Mouse (Mus musculus) brain, adult 2 months (tissue): ENCODE results near the gene Nell2.

ENCODE experiments used
- DNase-seq: peaks from one replicate; pipeline ENCODE4 v3.0.0; 2011; ENCODE audit warnings: low read depth, low spot score

The Nell2 gene

GRCm38 (mm10) chr15:95473976-95474375, 54.4 kb downstream of the Nell2 start:
- DNase-seq: peak; percentile 85

DNA sequence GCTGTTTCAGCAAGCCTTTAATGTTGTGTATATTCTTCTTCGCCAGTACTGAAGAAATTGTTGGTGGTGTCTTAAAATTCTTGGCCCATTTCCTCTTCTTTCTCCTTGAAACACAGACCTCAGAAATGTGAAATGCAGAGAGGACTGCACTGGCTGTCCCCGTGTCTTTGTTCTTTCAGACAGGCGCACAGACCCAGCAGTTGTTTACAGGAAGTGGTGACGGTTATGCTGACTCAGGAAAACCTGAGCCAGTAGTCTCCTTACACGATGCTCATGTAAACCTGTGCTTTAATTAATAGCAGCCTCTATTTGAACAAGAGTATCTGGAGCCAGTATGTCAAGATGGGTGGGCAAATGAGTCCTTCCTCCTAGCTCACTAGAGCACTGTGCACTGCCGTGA, 61.2 kb downstream of the Nell2 start:
- DNase-seq: peak; percentile 39

DNA sequence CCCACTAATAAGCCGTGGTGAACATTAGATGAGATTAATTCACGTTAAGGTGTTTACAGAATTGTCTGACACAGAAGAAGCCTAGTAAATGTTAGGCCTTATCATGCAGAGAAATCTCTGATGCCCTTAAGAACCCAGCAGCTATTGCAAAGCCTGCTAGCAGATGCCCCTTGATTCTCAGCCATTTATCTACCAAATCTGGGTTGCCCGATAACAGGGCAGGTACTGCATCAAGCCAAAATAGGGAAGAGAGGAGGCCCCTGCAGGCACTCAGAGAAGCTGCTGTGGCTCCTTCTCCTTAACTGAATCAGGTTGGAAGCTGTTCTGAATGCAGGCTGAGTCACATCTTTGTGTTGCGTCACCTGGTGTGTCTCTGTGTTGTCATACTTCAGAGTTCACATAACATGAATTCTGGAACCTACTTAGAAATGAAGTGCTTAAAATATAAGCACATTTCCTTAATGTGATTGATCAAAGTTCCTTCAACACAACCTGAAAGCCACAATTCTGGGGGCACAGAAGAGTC, 68.3 kb downstream of the Nell2 start:
- peak; percentile 62 for DNase-seq

GRCm38 (mm10) chr15:95444586-95444985, 83.8 kb downstream of the Nell2 start:
- no peak for DNase-seq

GRCm38 (mm10) chr15:95437740-95438139, 90.6 kb downstream of the Nell2 start:
- DNase-seq: peak; percentile 32

GRCm38 (mm10) chr15:95436261-95436660, 92.1 kb downstream of the Nell2 start:
- DNase-seq: no peak

DNA sequence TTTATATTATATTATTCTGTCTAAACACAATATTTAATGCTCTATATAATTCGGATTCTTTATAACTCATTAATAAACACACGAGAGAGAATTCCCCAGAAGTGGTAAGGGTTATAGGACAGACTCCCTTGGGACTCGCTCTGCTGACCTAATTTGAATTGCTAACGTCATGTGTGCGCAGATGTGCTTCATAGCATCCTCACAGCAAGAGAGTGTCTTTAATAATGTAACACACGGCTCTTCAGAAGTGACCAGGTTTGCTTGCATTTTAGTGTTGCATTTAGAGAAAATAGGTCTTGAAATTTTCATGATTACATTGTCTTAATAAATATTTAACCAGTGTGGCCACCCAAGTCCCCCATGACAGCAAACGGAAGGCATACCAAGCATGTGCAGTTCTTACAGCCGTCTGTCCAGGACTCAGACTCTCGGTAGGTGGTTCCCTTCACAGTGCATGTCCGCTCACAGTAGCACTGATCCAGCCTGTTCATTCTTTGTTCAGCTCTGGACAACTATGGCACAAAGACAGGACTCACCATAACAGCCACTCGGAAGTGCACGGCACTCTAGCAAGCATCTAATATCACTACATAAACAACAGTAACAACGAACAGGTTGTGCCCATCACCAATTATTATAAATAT, 97.1 kb downstream of the Nell2 start:
- no peak for DNase-seq

GRCm38 (mm10) chr15:95430000-95430399, 98.4 kb downstream of the Nell2 start:
- DNase-seq: peak; percentile 70

DNA sequence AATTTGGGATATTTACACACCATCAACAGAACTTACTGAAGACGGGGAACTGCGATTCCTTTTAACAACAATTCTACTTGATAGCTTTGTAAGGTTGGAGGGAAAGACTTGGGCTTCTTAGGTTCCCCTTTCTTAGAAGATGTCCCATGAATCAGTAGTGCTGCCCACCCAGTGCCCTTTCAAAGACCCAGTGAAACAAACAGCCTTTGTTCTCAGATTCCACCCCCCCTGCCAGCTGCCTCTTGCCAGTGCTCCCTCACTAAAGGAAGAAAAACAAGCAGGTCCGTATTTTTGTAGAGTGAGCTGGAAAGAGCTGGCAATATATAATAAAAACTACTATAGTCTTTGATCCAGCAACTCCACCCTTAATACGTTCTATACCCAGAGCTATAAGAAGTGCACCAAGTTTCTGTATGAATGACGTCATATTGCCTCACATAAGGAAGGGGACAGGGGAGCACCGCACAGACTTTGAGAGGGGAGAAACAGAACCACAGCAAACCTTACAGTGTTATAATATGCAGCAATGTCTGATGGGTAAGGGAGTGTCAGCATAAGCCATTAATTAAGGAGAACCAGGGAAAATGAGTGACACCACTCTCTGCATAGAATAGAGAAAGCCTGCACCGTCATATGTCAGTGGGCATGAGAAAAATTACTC, 100.2 kb downstream of the Nell2 start:
- DNase-seq: no peak

GRCm38 (mm10) chr15:95425085-95425484, 103.3 kb downstream of the Nell2 start:
- peak; percentile 53 for DNase-seq

DNA sequence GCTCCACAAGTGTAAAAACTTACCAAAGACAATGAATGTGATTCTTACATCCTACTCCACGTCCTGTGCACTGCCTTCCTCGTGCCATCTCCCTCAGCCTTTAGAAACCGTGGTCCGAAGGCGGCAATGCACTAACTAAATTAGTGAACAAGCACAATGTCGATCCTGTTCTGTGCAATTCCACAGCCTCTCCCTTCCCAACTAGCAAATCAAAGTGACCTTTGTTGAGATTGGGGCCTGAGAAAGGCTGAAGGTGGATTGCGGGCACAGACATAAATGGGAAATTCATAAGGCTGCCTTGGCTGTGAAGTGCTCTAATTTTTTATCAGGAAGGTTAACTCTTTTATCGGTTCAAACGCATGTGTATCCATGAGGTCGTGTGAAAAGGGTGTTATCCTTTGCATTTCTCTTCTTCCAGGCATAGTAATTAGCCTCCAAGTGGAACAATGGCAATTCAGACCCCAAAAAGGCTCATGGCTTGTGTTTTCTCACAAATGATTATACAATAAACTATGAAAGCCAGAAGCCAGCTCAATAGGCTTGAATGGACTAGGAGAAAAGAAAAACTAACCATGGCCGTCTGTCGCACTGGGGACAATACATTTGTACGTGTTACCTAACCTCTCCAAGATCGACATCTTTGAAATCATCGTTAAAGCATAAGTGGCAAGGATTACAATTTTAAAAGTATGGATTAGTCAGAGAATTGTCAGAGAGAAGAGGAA, 106.0 kb downstream of the Nell2 start:
- DNase-seq: no peak

DNA sequence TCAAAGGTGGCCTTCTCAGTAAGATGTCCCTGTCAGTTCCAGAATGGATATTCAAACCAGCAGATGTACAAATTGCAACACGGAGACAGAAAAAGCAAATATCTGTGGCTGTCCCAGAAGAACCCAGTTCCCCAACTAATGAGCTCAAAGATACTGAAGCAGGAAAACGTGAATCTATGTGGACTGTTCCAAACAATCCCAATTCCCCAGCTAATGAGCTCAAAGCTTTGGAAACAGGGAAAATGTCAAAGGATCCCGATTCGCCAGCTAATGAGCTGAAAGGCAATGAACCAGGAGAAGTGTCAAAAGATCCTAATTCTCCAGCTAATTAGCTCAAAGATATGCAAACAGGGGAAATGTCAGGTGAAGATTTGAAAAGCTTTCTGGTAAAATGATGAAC, 109.7 kb downstream of the Nell2 start:
- no peak for DNase-seq

GRCm38 (mm10) chr15:95411949-95412741, 116.2 kb downstream of the Nell2 start:
- no peak for DNase-seq

DNA sequence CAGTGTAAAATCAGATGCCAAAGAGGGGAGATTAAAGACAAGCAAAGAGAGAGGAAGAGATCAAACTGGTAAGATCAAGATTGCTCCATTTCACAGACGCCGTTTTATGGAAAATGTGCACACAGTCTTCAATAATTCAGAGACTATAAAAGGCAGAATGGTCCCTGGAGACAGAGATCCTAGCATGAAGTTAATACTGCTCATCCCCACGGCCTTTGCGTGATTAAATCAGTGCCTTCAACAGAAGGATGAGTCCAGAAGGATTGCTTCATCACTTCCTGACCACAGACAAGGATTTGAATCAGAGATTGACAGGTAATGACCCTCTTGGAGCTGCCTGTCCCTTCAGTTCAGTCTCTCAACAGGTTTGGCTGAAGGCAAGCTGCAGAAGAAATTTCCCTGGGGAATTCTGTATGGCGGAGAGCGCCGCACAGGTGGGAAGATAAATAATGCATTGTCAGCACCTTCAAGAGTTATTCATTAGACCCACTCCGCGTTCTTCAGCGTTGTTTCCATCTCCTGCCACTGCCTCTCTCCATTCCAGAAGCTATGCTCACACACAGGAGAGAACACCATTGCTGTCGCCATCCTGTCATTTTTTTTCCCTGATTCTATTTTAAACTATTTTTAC, 118.0 kb downstream of the Nell2 start:
- no peak for DNase-seq

- DNase-seq: no peak
Measured at GRCm38 (mm10) chr15:95390347-95390746, 138.0 kb downstream of the Nell2 start.

DNA sequence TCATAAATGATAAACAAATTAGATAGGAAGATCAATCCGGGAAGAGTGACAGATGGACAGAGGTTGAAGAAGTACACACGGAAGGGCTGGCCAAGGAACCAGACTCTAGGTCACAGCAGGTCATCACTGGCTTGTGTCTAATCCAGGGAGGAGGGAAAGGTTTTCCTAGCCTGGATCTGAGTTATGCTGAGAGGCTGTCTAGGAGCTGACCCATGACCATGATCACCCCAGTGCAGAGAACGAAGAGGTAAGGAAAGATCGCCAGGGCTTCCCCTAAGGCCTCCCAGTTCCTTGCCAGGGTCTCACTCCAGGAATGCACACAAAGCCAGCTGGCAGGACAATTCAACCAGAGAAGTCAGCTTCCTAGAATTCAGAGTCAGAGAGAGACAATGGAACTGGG, 139.4 kb downstream of the Nell2 start:
- DNase-seq: peak; percentile 51

DNA sequence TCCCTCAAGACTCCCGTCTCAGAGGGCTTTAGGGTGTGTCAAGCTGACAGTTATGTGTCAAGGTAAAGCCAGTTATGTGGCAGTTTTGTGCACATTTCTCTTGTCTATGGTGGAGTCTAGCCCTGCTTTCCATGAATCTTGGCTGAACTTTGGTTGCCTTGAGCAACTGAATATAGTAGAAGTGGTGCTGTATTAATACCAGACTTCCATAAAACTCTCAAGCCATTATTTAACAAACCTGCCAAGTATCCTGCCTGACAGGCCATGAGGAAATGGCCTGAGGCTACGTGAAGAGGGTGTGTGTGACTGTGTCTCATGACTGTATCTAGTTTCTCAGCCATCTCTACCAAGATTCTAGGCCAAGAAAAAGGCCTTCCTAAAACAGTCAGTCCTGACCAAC, 147.5 kb downstream of the Nell2 start:
- no peak for DNase-seq

GRCm38 (mm10) chr15:95370720-95371395, 157.5 kb downstream of the Nell2 start:
- DNase-seq: peak; percentile 85

DNA sequence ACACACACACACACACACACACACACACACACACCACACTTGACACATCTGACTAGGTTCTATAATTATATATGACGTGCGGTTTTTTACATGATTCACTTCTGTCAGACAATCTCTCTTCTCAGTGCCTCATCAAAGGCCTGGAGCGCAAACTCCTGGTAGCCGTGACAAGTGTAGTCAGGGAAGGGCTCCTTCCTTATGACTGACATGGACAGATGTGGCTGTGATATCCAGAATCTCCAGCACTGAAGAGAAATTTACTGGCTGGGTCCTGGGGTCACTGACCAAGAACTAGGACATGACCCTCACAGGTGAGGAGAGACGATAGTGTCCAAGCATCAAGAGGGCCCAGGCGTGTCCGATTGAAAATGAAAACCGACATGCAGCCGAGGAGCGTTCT, 160.2 kb downstream of the Nell2 start:
- no peak for DNase-seq

DNA sequence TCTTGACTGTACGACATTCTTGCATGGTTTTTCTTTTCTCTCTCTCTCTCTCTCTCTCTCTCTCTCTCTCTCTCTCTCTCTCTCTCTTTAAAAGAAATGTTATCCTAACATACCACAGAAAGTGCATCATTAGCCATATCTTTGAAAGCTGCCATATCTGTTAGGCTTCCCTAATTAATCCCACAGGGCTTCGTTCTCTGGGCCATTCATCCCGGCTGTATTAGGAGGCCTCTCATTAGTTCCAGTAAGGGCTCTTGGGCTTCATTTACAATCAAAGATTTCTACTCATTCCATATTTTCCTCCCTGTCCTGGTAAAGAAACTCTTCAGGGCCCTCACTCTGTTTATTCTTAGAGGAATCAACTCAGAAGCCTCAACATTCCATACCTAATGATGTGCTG, 161.9 kb downstream of the Nell2 start:
- DNase-seq: no peak

DNA sequence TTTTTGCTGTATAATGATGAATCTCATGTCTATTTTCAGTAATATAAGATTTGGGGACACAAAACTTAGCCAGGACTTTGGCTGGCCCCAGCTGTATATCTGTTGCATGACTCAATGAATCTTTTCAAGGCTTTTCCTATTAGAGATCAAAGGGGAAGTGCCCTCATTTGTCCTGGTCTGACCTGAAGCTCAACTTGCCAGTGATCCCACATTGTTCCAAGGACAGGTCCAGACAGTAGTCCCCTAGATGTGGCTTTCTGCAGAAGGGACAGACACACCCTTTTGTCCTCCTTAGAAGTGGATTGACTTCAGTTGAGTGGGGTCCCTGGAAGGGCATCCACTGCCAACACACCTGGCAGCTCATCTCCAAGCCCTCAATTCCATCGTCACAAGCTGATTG, 173.6 kb downstream of the Nell2 start:
- DNase-seq: no peak
